Mouse (Mus musculus) myocyte (in vitro differentiated cells): Measurements from ENCODE around the gene Spryd3.

Source experiments
- MYOG ChIP-seq, 3 experiments: IDR thresholded peaks; one replicate each; pipeline ENCODE4 v1.6.1; 2011; ENCODE audit warnings: control low read depth in 2 of 3, low read depth in 2 of 3, mild to moderate bottlenecking in 2 of 3; ENCODE audit not compliant: insufficient read length in 2 of 3, control insufficient read depth in 1 of 3, insufficient read depth in 1 of 3
- POLR2A ChIP-seq: IDR thresholded peaks from one replicate; pipeline ENCODE4 v1.6.1; 2011; ENCODE audit warnings: low read depth, mild to moderate bottlenecking, control low read depth, moderate library complexity; ENCODE audit not compliant: insufficient read length
- POLR2AphosphoS2 ChIP-seq: IDR thresholded peaks from one replicate; pipeline ENCODE4 v1.6.1; 2011; ENCODE audit warnings: low read depth, control low read depth; ENCODE audit not compliant: insufficient read length

DNA sequence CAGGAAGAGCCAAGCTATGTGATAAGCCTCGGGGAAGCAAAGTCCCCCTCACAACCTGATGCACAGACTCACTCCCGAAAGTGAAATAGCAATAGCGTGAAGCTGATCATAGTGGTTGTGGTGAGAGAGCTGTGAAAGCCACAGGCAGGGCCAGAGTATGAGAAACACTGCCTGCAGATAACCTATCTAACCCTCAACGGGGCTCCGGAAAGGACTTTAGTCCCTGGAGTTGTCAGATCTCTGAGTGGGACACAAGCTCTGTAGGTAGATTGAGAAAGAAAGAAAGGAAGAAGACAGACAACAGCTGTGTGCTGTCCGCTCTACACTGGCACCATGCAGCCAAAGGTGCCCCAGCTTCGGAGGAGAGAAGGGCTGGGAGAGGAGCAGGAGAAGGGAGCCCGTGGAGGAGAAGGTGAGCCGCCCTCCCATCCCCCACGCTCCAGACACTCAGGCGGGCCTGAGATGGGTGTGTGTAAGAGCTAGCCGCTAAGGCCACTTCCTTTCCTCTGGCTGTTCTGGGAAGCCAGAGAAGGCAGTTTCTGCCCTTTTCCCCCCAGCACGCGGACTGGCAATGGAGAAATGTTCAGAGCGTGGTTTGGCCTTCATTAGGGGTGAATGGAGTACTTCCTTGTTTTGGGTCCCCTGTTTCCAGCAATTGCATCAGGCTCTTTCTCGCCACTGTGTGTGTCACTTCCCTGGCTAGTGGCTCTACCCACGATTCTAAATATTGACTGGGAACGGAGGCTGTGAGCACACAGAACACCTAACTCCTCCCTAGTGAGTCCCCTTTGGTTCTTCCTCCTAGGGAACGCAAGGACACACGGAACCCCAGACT is 14.5 kb upstream of the Spryd3 start, which contains the start of gene Soat2:
- TF ChIP-seq POLR2A = no peak
- TF ChIP-seq MYOG (IDR thresholded peaks at IDR 0.05; ENCODE audit: control insufficient read depth in 1 of 3, insufficient read depth in 1 of 3, insufficient read length in 2 of 3, low read depth in 2 of 3) = no peak
- peak; percentile 45 for TF ChIP-seq POLR2AphosphoS2
